Mouse (Mus musculus) neural tube, embryonic 10.5 days (tissue): ENCODE results near the gene Ankrd44.
"Not testable (repeated sequence)": the region's sequence is repeated elsewhere in the genome, so short reads cannot be mapped to it uniquely, and the experiment has no call there.

Experiments
- DNase-seq: peaks from one replicate; pipeline ENCODE4 v3.0.0-alpha.2; 2017; ENCODE audit warnings: low spot score; ENCODE audit errors: extremely low spot score

Ankrd44 gene

DNA sequence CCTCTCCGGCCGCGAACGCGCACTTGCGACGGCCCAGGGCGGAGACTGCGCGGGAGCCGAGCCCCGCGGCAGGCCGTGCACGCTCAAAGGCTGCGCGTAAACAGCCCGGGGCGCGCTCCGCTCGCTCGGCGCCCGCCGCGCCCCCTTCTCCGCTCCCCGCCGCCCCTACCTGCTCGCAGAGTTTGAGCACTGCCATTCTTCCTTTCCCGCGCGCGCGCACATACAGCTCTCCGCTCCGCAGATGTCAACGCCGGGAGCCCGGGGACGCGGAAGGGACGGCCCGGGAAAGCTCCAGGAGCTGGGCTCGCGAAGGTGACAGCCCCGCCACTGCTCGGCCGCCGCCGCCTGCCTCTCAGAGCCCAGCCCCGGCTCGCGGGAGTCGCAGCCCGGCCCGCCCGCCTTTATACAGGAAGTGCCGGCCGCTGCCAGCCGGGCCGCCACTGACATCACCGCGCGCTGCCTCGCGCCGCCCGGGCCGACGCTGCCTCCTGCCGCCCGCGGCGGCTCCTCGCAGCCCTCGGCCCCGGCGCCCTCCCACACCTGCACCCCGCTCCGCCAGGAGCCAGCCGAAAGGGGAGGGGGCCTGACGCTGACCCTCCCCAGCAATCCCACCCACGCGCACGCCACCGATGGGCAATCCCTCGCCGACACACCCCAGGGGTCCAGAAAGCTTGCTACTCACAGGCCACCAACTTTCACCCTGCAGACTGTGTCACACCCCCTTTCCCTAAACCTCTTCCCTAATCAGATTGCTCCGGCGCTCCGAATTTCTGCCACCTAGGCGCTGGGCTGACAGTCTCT, at the start of gene Ankrd44:
Gene Ankrd44, minus strand, starts transcription at position 417 of the 801 bp plus-strand sequence.
- peak; percentile 83 for DNase-seq

DNA sequence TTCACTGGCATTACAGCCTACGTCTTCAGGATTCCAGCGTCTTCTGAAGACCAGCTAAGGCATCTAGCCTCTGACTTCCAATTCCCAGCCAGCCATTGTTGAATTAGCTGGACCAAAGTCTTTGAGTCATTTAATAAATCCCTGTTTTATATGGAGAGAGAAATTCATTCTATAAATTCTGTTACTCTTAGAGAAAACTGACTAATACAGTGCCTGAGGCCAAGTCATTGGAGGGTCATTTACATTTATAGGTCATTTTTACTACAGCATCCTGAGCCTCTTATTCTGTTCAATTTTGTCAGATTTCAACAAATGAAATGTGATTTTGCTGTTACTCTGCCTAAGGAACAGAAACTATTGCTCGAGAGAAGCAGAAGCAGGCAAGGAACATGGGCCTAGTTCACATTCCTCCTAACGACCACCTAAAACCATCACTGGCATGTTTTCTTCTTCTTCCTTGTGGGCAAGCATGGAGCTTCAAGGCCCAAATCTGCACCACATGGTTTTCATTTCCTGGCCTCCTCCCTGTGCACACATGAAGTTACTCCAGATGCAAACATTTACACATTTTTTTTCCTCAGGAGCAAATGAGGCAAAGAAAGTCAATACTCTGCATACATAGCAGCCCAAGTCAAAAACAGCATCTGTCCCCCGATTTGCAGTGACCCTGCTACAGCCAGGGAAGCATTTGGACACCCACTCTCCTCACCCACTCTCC, 45.7 kb upstream of the Ankrd44 start:
- DNase-seq: peak; percentile 11

DNA sequence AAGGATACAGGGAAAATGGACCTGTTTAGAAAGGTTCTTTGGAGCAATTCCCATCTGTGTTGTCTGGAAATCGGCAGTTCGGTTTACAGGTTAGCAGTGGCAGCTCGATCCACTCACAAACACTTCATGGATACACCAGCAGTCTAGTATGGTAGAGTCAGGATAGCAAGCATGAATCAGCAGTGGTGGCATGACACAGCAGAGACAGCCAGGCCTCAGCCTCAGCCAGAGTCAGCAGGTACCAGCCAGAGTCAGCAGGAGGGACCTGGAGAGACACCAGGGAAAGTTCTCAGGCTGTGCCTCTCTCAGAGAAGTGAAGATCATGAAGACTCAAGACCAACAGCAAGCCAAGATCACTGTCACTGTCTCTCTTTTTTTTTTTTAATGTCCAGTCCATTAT, 40.7 kb upstream of the Ankrd44 start:
- DNase-seq: no peak

DNA sequence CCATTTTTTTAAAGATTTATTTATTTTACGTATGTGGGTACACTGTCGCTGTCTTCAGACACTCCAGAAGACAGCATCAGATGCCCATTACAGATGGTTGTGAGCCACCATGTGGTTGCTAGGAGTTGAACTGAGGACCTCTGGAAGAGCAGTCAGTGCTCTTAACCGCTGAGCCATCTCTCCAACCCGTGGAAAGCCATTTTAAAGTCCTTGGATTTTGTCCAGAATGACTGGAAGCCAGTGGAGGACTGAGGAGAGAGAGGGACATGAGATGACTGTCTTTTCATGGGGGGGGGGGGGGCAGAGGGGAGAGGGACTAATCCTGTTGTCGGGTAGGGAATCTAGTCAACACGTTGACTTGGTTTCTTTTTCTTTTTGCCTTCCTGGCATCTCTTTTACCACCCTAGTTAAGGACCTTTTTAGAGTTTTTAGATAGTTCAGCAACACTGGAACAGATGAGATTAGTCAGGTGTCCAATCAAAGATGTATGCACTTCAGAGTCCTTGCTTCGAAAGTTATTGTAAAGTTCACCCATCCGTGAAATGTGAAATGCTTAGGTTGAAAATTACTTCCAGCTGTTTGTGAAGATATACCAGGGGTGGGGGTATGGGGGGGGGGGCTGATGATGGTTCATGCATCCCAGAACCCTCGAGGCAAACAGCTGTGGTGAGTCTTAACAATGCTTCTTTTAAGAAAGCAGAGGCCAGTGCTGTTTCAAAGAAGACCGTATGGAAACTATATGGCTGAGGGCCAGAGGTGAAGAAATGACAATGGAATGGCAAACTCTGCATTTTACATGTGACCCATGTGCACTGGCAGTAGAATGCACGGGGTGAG, 39.2 kb upstream of the Ankrd44 start:
- no peak for DNase-seq

DNA sequence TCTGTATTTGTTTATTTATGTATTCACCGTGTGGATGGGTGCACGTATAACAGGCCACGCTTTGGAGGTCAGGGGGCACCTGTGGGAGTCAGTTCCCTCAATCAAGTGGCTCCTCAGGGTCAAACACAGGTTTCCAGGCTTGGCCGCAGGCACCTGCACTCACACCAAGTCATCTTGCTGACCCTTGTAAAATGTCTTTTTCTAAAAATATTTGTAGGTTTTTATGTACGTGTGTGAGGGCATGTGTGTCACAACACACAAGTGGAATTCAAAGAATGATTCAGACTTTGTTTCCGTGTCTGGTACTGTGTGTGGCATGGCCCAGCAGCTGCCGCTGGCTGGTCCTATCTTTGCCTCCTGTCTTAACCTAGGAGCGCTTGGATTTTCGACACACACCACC, 35.5 kb upstream of the Ankrd44 start:
- DNase-seq: no peak

DNA sequence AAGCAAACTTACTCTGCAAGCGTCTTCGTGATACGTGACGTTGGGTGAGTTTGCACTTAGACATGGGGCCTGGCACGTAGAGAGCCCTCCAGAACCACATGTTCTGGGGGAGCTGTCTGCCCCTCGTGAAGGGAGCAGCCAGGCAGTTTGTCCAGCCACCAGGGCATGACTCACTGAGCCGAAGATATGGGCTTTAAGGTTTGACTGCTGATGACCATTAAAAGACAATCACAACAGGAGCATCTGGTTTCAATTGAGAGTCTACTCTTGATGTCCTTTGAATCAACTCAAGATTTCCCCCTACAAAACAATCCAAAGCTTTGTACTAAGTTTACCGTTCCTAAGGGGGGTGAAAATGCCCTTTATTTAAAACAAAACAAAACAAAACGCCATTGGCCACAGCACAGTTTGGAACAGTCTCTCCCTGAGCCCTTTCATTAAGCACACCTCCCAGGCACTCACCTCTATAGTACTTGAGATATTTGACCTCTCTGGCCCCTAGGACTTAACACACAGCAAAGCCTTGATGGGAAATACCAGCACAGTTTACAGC, 34.5 kb upstream of the Ankrd44 start:
- DNase-seq: no peak

DNA sequence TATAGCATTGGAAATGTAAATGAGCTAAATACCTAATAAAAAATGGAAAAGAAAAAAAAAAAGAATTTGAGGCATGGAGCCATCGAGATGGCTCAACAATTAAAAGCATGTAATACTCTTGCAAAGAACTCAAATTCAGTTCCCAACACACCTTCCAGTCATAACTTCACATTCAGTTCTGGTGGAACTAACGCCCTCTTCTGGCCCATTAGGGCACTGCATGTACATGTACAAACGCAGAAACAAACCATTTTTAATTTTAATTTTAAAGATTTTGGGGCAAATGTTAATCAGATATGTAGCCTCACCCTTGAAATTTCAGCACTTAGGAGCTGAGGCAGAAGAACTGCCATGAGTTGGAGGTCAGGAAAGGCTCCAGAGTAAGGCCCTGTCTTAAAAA, 32.3 kb upstream of the Ankrd44 start:
- DNase-seq: no peak

DNA sequence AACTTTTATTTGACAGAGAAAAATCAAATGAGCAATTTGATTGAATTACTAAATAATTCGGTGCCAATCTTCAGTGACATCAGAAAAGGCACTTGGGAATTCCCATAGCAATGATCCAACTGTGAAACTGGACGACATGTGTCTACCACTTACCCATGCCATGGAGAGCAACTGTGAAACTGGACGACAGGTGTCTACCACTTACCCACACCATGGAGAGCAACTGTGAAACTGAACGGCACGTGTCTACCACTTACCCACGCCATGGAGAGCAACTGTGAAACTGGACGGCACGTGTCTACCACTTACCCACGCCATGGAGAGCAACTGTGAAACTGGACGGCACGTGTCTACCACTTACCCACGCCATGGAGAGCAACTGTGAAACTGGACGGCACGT, 30.8 kb upstream of the Ankrd44 start:
- not testable (repeated sequence) for DNase-seq

DNA sequence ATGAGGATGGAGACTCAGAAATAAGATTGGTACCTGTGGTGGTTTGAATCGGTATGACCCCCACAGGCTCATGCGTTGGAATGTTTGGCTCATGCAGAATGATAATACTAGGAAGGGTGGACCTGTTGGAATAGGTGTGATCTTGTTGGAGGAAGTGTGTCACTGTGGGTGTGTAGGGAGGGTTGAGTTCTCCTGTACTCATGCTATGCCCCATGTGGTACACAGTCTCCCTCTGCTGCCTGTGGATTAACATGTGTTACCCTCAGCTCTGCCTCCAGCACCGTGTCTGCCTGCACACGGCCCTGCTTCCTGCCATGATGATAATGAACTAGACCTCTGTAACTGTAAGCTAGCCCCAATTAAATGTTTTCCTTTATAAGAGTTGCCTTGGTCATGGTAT, 28.7 kb upstream of the Ankrd44 start:
- DNase-seq: no peak

DNA sequence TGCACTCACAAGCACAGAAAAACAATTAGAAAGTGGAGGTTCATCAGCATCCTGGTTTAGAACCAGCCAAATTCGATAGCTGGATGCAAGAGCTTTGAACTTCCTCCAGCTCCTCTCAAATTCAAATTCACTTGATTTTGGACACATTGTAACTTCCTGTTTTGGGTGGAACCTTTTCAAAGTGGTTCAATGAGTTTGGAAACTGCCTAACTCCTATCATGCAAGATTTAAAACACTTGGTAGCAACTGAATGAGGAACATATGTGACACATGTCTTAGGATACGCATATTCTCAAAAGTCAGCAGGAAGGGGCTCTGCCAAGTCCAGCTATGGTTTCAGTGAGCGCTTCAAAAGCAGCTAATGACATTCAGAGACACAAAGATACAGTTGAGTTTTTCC, 18.5 kb upstream of the Ankrd44 start:
- no peak for DNase-seq

DNA sequence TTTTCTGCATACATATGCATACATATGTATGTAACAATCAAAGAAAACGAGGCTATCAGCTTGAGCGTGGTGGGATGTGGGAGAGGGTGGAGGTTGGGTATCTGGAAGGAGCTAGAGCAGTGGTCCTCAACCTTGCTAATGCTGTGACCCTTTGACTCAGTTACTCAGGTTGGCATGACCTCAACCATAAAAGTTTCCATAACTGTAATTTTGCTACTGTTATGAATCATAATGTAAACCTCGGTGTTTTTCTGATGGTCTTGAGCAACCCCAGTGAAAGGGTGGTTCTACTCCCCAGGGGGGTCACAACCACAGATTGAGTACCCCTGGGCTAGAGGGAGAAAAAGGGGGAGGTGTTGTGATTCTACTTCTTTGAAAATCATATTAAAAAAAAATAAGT, 9.3 kb upstream of the Ankrd44 start:
- DNase-seq: no peak

DNA sequence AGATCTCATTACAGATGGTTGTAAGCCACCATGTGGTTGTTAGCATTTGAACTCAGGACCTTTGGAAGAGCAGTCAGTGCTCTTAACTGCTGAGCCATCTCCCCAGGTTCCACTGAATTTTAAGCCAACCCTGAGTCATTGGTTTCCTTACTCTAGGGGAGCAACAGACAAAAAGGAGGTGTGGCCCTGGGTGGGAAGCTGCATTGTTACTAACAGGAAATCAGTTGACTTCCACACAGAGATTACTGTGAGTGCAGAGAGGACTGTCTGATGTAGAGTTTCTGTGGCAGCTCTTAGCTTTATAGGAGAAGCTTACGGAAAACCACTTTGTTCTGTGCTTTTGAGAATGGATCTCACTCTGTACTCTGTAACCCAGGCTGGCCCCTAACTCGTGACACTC, 8.7 kb upstream of the Ankrd44 start:
- DNase-seq: no peak

DNA sequence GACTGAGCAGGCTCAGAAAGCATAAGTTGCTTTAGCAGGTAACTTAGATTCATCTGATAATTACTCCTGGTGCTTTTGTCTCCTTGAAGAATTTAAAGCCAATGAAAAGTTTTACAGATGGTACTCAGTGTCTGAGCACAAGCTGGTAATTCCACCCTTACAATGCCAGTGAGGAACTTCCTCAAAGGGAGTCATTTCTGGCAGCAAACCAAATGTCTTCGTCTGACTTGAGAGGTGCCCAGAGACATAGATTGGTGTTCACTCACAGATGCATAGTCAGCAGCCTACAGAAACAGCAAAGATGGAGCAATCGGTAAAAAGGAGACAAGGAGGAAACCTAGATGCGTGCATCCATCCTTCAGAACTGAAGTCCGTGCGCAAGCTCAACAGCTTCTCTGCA, 7.5 kb upstream of the Ankrd44 start:
- no peak for DNase-seq

DNA sequence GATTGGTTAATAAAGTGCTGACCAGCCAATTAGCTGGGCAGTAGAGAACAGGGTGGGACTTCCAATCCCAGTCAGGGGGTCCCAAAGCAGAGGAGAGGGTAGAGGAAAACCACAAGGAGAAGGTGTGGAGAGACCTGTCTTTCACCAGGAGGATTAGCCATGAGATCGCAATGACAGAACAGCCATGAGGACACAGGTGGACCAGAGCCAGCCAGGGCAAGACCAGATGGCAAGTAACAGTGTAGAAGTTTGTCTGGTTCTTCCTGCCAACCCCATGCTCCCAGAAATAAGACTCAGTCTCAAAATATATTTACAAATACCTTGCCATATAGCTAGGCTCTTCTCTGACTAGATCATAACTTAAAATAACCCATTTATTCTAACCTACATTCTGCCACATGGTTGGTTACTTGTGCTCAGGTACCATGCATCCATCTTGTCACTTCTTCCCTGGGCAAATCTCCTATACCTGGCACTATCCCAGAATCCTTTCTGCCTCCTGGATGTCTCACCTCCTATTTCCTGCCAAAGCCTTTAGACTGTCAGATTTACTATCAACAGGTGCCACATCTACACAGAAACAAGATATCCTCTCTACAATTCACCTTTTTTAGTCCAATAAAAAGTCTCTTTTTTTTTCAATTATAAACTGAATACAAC, 6.4 kb upstream of the Ankrd44 start:
- DNase-seq: no peak

DNA sequence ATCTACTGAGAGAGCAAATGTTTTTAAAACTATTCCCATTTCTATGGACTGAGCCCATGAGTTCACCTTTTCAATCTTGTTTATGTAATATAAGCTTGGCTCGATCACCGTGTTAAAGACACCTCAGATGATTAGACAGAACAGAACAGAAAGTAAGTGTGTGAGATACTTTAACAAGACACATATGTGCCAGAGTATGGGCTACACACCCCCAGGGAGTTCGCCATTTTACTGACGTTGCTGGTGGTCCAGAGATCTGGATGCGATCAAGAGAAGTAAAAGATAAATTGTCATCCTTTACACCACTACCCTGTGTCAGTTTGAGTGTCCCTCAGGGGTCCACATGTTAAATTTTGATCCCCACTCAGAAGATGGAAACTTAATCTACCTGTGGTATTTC, 5.0 kb upstream of the Ankrd44 start:
- DNase-seq: no peak

DNA sequence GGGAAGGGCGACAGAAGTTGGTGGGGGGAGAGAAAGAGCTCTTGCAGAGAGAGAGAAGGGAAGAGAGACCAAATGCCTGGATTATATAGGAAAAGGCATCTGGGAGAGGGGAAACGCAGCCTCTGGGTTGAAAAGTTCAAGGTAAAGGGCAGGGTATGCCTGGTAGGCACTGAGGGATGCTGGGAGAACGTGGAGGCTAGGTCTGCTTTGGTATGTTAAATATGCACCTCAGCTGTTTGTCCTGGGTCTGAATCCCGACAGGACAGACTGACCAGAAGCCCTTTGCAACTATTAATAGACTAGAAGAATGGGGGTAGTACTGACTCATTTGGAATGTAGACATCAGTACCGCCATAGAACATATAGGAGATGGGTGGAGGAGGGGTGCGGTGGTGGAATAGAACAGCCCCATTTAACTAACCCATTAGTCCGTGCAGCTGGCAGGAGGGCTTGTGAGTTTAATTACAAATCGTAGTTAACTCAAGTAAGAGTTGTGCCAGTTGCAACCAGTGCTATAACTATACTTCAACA, 4.5 kb upstream of the Ankrd44 start:
- DNase-seq: no peak

DNA sequence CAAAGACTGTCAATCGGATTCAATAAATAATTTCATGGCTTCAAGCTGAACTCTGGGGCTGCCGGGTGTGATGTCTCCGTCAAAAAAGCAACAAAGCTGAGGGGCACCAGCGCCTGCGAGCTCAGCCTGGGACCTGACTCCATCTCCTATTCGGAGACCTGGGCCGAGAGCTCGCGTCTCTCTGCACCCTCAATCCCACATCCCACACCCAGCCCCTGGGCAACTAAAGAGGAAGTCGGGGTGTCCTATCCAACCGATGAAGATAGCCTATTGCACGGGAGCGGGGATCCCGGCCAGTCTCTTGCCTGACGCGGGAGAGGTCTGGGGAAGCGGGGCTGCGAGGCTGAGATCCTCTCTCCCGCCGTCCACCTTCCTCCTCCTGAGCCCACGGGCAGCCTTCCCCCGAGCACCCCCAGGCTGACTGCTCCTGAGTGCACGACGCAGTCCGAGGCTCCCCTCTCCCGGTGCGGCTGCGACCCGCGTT, 694 bp downstream of the Ankrd44 start:
- peak; percentile 68 for DNase-seq

DNA sequence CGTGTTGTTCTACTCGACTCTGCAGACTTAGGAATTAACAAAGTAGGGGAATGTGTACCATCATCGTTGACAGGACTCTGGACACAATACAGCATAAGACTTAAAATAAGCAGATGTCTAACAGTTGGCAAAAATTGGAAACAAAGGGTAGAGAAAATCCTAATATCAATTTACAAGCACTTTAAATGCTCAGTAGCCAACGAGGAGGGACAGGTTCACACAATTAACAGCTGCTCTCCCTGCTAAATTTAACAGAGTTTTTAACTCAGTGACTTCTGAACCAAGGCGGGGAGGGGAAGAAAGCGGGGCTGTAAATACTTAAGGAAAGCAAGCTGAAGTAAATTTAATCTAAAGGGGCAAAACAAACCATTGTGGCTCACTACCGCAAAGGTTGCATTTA, 1.4 kb downstream of the Ankrd44 start:
- no peak for DNase-seq

DNA sequence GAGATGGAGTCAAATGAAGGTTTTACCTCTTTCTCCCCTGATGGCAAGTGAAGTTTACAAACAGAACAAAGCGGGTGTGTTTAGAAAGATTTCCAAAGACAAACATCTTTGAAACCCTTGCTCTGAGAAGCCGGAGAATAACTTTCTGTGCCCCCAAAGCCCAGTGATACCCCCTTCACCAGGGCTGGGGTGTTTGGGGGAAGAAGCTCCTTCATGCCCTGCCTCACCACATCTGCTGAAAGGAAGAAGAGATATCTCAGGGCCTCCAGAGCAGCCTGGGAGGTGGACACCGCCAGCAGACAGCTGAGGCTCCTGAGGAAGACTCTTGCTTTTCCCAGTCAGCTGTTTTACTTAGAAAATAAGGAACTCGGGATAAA, 1.9 kb downstream of the Ankrd44 start:
- no peak for DNase-seq

DNA sequence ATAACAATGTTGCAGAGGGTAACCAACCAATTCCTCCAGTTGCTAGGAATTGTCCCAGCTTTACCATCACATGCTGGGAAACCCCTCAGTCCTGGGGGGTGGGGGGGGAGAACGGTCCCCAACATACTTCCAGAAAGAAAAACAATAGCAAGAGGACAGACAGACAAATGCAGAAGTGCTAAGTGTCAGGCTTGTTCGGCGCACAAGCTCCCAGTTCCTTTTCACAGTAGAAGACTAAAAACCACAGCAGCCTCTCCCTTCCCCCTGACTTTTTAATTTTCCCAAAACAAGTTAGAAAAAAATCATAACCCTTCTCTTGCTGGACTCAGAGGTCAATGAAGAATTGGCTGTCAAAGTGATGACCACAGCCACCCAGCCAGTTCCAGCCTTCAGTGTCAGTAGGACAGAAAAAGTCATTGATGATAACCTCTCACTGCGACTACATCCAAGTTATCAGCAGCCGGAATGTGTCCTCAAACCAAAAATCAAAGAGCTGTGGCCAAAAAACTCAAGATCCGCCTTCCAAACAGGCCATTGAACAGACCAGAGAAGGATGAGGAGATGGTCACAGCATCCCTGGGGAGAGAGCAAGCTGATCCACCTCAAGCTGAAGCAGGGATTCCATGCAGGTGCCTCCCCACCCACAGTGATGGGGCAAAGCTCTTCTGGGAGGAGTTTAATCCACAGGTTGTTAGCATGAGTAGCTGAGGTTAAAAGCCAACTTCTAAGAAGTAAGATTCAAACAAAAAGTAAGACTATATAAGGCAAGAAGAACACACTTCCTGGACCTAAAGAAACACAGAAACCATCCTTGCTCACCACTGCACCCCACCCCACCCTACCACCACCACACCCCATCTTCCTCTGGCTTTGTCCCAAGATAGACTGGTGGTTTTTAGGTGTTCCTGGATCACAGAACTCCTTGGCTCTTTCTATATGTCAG, 2.5 kb downstream of the Ankrd44 start:
- no peak for DNase-seq
